Mouse (Mus musculus): ENCODE data around the gene Itgav. TPM values are rescaled to one million over a fixed set of nuclear protein-coding genes. Genes with fewer than 3 reads are reported as not detected.

Gene Itgav
- total RNA-seq, 2 experiments from 2014 or later, result 39.0 to 41.1 TPM

DNA sequence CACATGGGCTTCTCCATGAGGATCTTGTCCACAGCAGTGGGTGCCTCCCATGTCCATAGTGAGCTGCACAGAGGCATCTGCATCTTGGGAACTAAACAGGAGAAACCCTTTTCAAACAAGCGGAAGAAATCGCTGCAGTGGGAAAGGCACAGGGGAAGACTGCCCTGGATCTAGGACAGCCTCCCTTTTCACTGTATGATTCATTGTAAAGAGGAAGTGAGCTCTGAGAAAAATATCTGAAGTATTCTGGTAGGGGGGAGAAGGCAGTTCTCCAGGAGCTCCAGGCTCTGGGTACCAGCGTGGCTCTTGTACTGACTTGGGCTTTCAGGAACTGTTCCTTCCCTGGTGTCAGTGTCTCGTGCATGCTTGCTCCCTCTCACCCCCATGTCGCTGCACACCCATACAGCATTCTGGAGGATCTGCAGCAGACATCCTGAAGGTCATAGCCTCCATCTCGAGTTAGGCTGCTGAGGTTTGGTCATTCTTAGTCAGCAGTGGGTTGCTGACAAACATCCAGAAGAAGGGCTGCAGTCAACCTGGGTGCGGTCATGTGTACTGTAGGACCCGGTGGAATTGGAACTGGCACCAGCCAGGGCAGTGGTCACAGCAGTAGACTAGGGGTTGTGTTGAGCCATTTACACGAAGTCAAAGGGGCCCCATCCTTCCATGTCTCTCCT, 20.2 kb downstream of the Itgav start:
- peak in 1 of 2 experiments; percentile 20 for DNase-seq

DNA sequence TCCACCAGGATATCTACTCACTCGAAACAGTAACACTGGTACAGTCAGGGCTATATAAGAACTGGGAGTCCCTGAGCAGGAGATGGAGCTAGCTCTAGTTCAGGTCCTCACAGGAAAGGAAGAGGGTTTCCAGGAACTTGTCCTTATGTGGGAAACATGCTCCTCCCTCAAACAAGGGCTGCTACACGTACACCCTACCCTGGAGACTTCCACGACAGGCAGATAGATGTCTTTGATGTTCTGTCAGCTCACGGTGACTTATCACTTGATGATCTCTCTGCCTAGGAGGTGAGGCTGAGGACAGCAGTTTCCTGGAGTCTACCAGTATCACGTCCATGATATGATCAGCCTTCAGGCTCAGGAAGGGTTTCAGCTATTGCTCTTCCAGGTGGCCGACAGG, 21.1 kb downstream of the Itgav start:
- DNase-seq, result no peak

DNA sequence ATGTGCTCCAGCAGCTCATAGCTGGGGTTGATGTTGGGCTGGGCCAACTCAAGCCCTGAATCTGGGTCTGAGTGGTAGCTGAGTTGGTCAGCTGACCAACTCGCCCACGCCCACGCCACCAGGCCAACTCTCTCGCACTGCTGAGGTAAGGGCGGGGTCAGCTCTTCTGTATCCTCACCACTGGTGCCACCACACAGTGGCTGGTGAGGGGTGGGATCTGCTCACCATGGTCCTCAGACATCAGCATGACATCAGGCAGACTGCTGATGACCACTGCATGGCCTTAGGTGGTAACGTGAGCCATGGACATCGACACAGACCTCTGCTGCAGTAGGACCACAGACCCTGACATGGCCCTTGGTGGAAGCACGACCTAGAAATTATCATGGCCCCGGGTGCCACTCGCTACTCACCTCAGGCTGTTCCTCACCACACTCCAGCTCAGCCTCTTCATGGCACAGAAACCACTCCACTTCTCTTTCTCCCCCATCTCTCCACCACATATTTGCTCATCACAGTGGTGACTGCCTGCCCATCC, 24.5 kb downstream of the Itgav start:
- no peak for DNase-seq

DNA sequence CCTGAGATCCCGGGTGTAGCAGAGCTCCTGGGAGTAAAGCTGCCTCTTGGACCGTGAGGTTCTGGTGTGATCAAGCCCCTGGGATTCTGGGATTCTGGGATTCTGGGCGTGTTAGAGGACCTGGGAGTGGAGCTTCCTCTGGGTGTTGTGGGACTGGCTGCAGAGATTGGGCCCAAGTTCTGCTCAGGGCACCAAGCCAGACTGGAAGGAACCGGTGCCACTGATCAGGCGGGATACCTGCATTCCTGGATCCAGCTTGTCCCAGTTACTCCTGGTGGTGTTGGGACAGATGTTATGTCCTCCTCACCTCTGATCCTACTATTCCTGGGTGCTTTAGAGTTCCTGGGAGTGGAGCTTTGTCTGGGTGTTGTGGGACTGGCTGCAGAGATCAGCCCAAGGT, 28.8 kb downstream of the Itgav start:
- DNase-seq, result no peak

DNA sequence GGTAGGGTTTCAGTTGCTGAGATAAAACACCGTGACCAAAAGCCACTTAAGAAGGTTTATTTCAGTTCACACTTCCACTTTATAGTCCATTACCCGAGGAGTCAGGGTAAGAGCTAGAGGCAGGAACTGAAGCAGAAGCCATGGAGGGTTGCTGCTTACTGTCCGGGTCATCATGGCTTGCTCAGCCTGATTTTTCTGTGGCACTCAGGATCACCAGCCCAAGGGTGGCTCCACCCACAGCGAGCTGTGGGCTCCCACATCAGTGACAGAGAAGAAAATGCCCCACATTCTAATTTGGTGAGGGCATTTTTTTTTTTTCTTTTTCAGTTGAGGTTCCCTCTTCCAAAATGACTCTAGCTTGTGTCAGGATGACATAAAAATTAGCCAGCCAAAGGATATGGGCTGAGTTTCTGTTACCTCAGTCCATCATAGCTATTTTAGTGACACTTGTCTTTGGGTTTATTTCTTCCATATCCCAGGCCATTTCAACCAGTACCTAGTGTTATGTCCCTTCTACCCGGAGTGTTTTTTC, 30.2 kb downstream of the Itgav start:
- DNase-seq, result no peak

DNA sequence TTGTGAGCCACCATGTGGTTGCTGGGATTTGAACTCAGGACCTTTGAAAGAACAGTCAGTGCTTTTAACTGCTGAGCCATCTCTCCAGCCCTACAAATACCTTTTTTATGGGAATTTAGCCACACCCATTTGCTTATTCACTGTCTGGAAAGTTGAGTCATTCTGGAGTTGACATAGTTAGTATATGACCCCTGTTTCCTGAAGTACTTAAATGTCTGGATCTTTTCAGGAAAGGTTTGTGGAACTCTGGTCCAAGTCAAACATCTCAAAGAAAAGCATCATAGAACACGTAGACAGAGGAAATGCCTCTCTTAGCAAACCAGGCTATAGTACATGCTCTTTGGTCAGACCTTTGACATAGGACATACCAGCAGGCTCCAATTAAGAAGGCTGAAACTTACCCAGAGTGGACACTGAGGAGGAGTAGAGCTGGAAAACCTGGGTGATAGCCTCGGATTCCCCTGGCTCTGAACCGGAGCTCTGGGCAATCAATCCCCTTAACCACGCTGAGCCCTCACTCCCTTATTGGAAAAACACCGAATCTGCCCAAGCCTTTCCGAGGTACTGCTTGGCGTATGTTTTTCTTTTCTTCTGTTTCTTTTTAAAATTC, 34.5 kb downstream of the Itgav start:
- no peak for DNase-seq

DNA sequence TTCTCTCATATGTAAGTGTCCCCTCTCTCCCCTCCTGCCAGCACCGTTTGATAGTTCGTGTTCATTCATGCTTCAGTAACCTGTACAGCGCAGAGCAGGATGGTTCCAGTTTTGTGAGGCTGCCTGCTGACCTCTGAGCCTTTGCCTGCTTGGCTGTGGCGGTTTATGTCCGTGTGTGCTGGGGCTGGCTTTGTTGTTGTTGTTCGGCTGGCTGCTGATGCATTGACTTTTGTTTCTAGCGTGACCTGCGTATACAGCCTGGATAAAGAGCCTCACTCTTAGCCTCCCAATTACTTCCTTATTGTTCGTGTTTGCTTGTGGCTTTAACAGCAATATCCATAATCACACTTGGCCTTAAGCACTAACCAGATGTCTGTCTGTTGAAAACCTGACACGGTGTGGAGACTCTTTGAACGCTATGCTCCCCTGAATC, 35.0 kb downstream of the Itgav start:
- DNase-seq, result peak in 1 of 2 experiments; percentile 16

DNA sequence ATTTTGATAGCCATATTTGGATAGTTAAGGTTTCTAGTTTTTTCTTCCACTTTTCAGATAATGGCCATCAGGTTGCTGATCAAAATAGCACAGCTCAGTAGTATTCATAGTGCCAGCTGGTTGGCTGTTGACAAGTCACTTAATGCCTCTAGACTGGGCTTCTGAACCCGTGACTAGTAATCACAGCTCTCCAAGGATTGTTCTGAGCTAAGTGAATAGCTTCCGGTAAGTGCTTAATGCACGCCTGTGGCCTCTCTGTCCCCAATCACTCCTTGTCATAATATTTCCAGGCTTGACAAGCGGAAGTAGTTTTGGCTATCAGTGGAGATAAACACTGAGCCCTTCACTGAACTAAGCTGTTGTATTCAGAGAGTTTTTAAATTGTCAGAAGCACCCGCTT, 35.5 kb downstream of the Itgav start:
- peak; percentile 45 to 59 for DNase-seq

DNA sequence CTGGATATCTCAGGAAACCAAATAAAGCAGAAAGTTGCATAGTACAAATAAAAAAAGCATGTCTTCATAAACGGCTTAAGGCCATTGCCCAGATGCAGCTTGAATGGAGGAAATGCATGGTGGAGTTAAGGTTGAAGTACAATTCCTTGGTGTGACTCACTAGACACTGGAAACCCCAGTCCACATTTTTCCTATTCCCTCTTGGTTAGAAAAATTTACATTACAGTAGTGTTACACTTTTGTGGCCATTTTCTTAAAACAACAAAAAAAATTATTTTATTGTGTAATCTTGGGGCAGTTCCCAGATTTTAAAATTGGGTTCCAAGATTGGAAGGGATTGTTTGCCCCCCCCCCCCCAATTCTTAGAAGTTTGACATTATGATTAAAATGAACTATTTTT, 35.9 kb downstream of the Itgav start:
- DNase-seq, result no peak

DNA sequence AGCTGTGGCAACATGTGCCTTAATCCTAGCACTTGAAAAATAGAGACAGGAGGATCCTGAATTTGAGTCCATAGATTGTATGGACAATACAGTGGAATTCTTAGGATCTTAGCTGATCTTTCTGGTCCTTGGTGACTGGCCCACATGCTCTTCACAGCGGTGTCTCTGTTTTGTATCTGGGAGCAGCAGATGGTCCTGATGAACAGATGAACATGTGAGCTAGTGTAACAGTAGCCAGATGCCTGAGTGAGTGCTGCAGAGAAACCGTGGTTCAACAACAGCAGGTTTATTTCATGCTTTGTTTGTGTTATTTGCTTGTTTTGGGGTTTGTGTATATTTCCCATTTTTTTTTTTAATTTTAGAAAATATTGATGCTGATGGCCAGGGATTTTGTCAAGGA, 37.3 kb downstream of the Itgav start:
- DNase-seq, result no peak

DNA sequence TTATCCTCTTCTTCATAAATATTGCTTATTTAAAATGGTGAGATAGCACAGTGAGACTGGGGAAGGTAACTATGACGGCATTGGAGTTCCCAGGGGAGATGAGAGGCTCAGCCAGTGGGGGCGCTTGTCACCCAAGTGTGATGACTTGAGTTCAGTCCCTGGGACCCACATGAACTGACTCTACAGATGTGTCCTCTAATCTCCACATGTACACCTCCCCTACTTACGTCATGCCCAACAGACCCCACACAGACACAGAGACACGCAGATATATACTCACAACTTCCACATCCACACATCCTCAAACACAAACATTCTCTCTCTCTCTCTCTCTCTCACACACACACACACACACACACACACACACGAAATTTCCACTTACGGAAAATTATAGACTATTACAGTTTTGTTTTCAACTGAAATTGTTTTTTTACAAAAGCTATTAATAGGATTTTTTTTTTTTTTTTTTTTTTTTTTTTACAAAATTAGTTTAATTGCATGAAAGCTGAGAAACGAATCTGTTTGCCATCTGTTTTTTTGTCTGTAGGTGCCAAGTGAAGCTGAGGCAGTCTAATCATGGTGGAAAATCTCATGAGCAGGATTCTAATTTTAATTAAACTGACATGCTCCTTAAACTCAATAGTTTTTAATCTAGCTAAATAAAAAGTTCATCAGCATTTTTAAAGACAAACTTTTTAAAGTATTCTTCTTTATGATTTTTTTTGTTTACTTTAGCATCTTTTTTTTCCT, 38.1 kb downstream of the Itgav start:
- DNase-seq, result no peak

DNA sequence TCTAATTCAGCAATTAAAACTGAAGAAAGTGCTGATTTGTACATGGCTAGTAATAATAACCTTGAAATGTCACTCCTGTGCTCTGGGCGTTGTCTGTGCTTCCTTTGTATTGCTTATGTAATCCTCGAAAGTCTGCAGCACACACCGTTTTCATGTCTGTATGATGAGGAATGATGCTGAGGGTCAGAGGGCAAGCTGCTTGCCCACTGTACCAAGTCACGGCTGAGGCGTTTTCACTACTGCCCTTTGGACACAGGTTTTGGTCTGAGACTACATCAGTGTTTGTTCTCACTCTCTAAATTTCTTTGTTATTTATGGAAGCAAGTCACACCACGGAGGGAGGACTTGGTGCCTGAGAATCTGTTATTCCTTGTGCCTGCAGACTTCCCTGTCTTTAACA, 41.9 kb downstream of the Itgav start:
- no peak for DNase-seq

DNA sequence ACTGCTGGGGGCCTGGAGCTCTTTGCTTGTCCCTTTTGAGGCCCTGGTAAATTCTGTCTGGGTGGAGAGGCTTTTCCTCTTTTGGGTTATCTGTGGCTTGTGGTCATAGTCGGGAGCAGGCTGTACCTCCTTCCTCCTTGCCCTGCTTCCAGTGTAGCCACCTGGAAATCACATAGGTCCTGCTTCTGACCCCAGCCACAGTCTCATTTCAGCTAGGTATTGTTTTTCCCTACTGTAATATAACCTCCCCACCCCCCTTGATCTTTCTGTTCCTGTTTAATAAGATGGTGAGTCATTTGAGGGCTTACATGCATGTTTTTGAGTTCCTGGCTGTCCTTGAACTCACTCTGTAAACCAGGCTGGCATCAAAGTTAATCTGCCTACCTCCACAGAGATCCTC, 42.7 kb downstream of the Itgav start:
- no peak for DNase-seq

DNA sequence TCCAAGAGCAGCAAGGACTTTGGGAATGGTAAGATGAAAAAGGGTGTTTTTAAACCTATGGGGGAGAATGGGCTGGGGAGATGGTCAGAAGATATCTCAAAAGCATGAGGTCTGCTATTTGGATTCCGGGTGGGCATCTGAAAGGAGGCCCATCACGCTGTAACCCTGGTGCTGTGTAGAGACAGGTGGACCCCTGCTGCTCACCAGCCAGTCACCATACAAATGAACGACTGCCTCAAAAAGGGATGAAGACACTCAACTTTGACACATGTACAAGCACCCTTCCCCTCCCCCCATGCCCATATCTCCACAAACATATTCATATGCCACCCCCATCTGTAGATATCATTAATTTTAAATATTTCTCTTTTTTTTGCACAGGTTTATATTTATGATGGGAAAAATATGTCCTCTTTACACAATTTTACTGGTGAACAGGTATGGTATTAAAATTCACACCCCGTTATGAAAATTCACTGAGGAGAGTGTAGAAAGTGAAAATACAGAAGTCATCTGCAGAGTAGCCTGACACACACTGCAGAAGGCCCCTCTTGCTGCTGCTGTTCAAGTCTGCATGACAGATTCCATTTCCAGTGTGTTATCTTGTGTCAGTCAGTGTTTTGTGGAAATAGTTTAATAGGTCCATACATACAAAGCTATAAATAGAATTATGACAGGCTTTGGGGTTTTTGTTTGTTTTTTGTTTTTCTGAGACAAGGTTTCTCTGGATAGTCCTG, 44.3 kb downstream of the Itgav start:
- no peak for DNase-seq

DNA sequence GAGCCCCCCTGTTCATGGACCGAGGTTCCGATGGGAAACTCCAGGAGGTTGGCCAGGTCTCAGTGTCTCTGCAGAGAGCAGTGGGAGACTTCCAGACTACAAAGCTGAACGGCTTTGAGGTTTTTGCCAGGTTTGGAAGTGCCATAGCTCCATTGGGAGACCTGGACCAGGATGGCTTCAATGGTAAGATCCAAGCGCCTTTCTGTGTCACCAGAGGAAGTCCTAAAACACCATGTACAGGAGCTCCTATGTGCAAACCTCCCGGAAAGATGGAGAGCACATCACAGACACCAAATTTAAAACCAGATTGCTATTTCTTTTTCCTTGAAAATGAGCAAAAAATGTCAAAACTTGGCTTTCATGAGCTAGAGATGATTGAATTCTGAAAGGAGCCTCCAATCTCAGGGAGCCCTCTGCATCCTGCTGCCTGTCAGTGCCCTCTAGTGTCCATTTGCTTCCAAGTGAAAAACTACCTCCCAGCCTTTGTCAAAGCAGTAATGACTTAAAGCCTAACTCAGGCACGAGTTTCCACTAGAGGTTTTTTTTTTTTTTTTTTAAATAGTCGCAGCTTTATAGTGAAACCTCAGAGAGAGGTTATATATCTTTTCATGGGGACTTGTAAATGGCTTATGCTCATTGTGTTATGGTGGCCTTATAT, 47.1 kb downstream of the Itgav start:
- DNase-seq, result peak; percentile 68 to 83

DNA sequence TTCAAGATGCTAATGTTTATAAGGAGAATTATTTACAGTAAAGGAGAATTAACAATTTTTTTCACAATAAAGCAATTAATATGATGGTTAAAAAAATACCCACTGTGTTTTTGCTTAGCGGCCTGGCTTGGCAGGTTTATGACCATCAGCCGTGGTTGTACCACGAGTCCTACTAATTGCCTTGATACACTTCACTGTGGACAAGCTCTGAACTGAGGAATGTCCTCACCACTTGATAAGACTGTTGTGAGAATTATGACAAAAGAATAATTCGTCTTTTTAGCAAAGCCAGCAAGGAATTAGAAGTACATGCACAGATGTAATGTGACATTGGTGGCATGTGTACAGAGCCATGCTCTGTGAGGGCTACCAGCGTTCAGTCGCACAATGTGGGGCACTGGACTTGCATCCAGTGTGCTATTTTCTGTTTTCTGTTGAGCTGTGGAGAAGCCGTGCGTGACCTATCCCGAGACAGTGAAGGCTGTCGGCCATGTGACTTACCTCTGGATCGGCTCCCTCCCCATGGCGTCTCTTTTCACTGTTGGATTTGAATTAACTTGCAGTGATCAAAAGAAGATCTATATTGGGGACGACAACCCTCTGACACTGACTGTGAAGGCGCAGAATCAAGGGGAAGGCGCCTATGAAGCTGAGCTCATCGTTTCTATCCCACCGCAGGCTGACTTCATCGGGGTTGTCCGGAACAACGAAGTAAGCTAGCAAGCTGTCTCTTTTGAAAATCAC, 67.3 kb downstream of the Itgav start:
- no peak for DNase-seq

DNA sequence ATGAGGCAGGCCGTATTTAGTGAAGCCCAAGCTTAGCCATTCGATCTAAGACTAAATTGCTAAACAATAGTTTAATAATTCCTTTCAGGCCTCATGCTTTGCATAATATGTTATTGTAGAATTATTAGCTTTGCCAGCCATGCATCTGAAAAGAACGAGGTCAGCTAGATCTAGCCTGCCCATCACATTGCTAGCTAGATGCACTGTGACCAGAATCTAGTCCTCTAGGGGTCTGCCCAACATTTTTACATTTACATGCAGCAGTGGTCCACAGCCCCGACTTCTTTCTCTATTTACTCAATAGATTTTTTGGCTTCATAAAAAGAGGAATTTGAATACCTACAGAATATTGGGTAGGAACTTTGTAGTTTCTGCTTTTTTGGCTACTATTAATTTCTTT, 67.9 kb downstream of the Itgav start:
- DNase-seq, result no peak

DNA sequence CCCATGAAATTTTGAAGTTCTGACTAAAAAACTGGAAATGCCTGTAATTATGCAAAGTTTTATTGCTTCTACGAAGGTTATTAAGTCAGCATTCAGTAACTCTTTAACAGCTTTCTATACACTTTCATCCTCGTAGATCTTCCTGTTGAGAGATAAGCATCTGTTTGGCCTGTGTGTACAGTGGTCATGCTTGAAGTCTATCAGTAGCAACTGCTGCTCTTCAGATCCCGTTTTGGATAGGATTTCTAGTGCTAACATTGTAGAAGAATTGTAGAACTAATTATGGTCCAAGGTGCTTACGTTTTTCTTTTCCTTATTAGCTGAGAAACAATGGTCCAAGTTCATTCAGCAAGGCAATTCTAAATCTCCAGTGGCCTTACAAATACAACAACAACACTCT, 71.6 kb downstream of the Itgav start:
- DNase-seq, result no peak

DNA sequence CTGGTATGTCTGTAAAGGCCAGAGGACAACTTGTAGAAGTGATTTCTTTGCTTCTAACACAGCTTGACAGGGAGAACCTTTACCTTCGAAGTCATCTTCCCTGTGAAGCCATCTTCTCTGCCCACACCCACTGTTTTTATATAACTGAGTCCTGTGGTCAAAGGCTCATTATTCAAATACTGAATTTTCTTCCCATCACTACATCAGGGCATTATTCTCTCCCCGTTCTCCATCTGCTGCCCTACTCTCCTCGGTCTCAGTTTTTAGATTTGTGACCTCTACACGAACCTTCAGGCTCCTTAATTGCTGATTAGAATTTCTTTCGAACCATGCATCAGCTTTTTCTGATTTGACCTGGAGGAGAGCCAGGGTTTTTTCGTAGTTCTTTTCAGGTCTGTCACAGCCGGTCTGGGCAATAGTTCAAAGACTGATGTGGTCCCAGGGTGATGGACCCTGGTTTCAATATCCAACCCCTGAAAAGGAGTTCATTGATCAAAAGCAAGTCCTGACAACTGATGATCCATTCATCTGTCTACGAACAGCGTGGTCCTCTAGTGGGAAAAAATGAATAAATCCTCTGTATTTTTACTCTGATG, 73.8 kb downstream of the Itgav start:
- DNase-seq, result no peak

DNA sequence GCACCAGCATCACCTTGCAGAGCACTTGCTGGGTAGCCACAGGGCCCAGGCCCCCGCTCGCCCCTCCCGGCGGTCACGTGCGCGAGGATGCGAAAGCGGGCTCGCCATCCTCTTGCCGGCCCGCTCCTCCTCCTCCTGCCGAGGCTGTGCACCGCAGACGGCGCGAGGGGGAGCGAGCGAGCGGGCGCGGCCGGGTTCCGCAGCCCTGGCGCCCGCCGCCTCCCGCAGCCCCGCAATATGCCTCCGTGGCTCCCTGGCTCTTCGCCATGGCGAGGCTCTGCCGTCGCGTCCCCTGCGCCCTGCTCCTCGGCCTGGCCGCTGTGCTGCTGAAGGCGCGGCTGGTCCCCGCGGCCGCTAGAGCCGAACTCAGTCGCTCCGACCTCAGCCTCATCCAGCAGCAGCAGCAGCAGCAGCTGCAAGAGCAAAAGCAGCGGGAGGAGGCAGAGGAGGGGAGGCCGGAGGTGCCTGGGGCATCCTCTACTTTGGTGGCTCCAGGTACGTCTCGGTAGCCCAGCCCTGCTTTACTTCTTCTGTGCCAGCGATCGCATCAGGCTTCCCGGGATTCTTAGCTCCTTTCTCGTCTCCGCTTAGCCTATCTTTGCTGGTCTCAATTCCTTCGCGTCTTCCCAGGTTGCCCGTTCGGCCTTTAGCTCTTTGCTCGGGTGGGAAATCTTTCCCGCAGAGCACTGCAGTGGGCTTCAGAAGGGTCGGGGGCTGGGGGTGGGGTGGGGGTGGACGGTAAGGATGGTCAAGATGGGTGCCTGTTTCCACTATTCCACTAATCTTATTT, 88.5 kb downstream of the Itgav start, which contains the start of gene Fam171b:
TSS of gene Fam171b (plus strand) at position 154 of the 790 bp plus-strand sequence.
- peak; percentile 73 to 74 for DNase-seq
